10 mouse cellular contexts compared by ENCODE assay signal in the genomic region with DNA sequence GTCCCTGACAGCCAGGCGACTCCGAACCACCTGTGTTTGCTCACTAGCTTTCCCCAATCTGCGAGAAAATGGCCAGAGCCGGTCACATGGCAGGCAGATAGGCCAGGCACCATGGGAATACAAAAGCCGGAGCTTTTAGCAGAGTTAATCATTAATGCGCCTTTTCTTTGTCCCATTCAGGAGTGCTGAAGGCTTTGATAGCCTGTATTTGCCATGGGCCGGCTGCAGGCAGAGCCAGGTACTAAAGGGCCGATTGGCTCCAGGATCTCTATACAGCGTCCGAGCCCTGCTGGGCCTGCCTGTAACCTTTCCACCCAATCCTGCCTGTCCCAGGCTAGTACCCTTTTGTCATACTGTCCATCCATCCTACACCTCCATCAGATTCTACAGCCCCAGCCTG.
A peak's percentile ranks its signal among the peaks of the same experiment; 100 is the strongest.
DNase-seq lines count a peak whose midpoint lies in the region; ATAC-seq and TF ChIP-seq lines count a peak whose summit lies in the region.
"Had no signal": no experiment of that assay in that cellular context is flagged by ENCODE, and none has a peak within 500 bp of the region (broad histone marks: within the 10 kb centered on the region; RNA-seq: fewer than 3 reads in every experiment).

No protein-coding gene starts in this region.

- 46% methylated on average over 10 of the region's 10 CpGs for WGBS in intestine, embryonic 14.5 days
- WGBS in liver, adult 2 months = 21% methylated on average over 10 of the region's 10 CpGs

- no peaks in the 10 kb centered on the region for H3K79me2 ChIP-seq in liver, adult 2 months (ENCODE audit: control insufficient read depth, insufficient read depth, low read length)

- H3K4me1 ChIP-seq in intestine, embryonic 14.5 days (replicated peaks; ENCODE audit: control insufficient read depth, insufficient read depth, low read length) = no peaks in the 10 kb centered on the region
- peaks cover 38% of the 10 kb centered on the region for H3K4me1 ChIP-seq in liver, adult 2 months (ENCODE audit: control insufficient read depth, insufficient read depth, low read length)
- H3K4me1 ChIP-seq: heart, embryonic 15.5 days had no signal

- H3K27ac ChIP-seq in intestine, embryonic 14.5 days (ENCODE audit: low read depth) = no peak overlapping the region
- H3K27ac ChIP-seq in liver, adult 2 months (replicated peaks; ENCODE audit: insufficient read depth, low read depth, low read length) = peak overlapping the region; percentile 86
- H3K27ac ChIP-seq in gastrocnemius, adult 2 months = no peak overlapping the region
- H3K27ac ChIP-seq: heart, embryonic 15.5 days; limb, embryonic 10.5 days had no signal

- no peak overlapping the region for H3K4me3 ChIP-seq in intestine, embryonic 14.5 days (ENCODE audit: low read depth, low read length)
- no peak overlapping the region for H3K4me3 ChIP-seq in liver, adult 2 months (ENCODE audit: insufficient read depth, low read depth, low read length)
- H3K4me3 ChIP-seq in gastrocnemius, adult 2 months = no peak overlapping the region
- H3K4me3 ChIP-seq: heart, embryonic 15.5 days; limb, embryonic 10.5 days had no signal

- no peaks in the 10 kb centered on the region for H3K27me3 ChIP-seq in intestine, embryonic 14.5 days (replicated peaks; ENCODE audit: control insufficient read depth, insufficient read depth, low read length)
- no peaks in the 10 kb centered on the region for H3K27me3 ChIP-seq in liver, adult 2 months (ENCODE audit: control insufficient read depth, insufficient read depth, low read length)
- H3K27me3 ChIP-seq: heart, embryonic 15.5 days had no signal

- intact Hi-C loops in gastrocnemius, adult 2 months (cut with DNase I) = no loop called here

- H3K36me3 ChIP-seq in intestine, embryonic 14.5 days (ENCODE audit: control insufficient read depth, insufficient read depth, low read length) = no peaks in the 10 kb centered on the region
- peaks cover 23% of the 10 kb centered on the region for H3K36me3 ChIP-seq in liver, adult 2 months (ENCODE audit: control insufficient read depth, insufficient read depth, low read length)
- H3K36me3 ChIP-seq: heart, embryonic 15.5 days; limb, embryonic 10.5 days had no signal

- no peaks in the 10 kb centered on the region for H3K9me3 ChIP-seq in intestine, embryonic 14.5 days (ENCODE audit: control insufficient read depth, low read length)
- H3K9me3 ChIP-seq: heart, embryonic 15.5 days; limb, embryonic 10.5 days had no signal

- peak; percentile 84 for DNase-seq in ZHBTc4 (ENCODE audit: low read depth, low spot score)
- peak; percentile 61 for DNase-seq in intestine, embryonic 14.5 days (ENCODE audit: low spot score)
- DNase-seq in liver, adult 2 months (ENCODE audit: extremely low read depth, low read depth, low spot score) = peak; percentile 98
- peak; percentile 15 for DNase-seq in mesoderm, embryonic 11.5 days (ENCODE audit: low read depth, low spot score)
- DNase-seq in adrenal gland, adult 2 months = no peak
- no peak for DNase-seq in gastrocnemius, adult 2 months
- DNase-seq in urinary bladder, adult 18-20 months (ENCODE audit: low spot score in 2 of 2) = no peak

- peak; percentile 88 for ATAC-seq in intestine, embryonic 14.5 days (replicated peaks; ENCODE audit: low FRiP score, low TSS enrichment, low read depth)
- ATAC-seq in megakaryocyte-erythroid progenitor cell, adult 5-6 weeks (replicated peaks; ENCODE audit: low FRiP score, low TSS enrichment, poor library complexity, severe bottlenecking) = no peak

- peak; percentile 25 for TF ChIP-seq CTCF in liver, adult 2 months (IDR thresholded peaks at IDR 0.05; ENCODE audit: low read depth, low read length)
- TF ChIP-seq CTCF in gastrocnemius, adult 2 months (IDR thresholded peaks at IDR 0.05) = no peak

- 0 out of 2 replicates have a peak, but pooled peaks have one; percentile 30 for TF ChIP-seq POLR2A in liver, adult 2 months (IDR thresholded peaks at IDR 0.05; ENCODE audit: extremely low read depth, insufficient read depth, low read length)

- no peak overlapping the region for H3K9ac ChIP-seq in intestine, embryonic 14.5 days (ENCODE audit: low read length)
- H3K9ac ChIP-seq in liver, adult 2 months (ENCODE audit: low read depth, low read length) = no peak overlapping the region
- H3K9ac ChIP-seq: heart, embryonic 15.5 days had no signal

- H3K4me2 ChIP-seq in intestine, embryonic 14.5 days (ENCODE audit: low read length) = no peak overlapping the region
- H3K4me2 ChIP-seq: heart, embryonic 15.5 days had no signal

Comparison
In these comparisons a context has a peak if more than half of its experiments do, and no peak if none do; other contexts are left out.
1. DNase-seq: peak in ZHBTc4 (single experiment), intestine, embryonic 14.5 days (single experiment), liver, adult 2 months (single experiment) and mesoderm, embryonic 11.5 days (single experiment); none in adrenal gland, adult 2 months (single experiment), gastrocnemius, adult 2 months (single experiment) and urinary bladder, adult 18-20 months (0 of 2).